Mouse (Mus musculus): ENCODE measurements around the gene Ufm1.

DNA sequence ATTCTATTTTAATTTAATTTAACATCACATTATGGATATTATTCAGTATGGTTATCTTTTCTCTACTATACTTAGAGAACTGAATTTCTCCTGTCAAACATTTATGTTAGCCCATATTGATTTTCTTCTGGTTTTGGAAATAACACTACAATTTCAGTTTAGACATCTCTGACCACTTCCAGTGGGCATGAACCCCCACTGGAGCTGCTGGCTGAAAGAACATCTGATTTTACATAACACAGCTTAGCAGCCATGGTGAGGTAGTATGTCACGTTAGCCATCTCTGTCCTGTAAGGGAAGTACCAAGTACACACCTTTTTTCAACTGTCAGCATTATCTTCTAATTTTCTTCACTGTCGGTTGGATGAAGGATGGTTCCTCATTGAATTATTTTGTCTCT, 18.8 kb downstream of the Ufm1 start, which contains the start of gene Gm10985:
- TF ChIP-seq CTCF (IDR thresholded peaks at IDR 0.05; ENCODE audit: insufficient read depth, low read length) (no peak), POLR2A (IDR thresholded peaks at IDR 0.05; ENCODE audit: borderline replicate concordance, extremely low read depth, low read depth, low read length) (no peak)

All from lung, adult 2 months (tissue).